Mouse (Mus musculus) midbrain, embryonic 14.5 days (tissue): Measurements from ENCODE around the gene Tmem52. TPM values are rescaled to one million over a fixed set of nuclear protein-coding genes. Genes with fewer than 3 reads are reported as not detected.

Source experiments
- ATAC-seq: fragments of 200-750 bp; cut with Nextera tagmentation; 2 replicates; pipeline ENCODE4 v1.8.0; 2017; ENCODE audit warnings: moderate number of reproducible peaks, moderate library complexity; ENCODE audit not compliant: low FRiP score, low TSS enrichment
- DNase-seq: peaks from one replicate; pipeline ENCODE4 v3.0.0-alpha.2; 2015
- H3K27ac ChIP-seq: fragments of 300-500 bp; sonication (generic); replicated peaks from 2 replicates; pipeline ENCODE4 v1.5.1; 2014; ENCODE audit warnings: mild to moderate bottlenecking, low read depth, low read length, moderate library complexity
- H3K27me3 ChIP-seq: fragments of 300-500 bp; sonication (generic); 2 replicates; pipeline ENCODE4 v1.6.1; 2014; ENCODE audit warnings: low read length, control low read depth, mixed read lengths; ENCODE audit not compliant: control insufficient read depth, insufficient read depth
- H3K36me3 ChIP-seq: fragments of 300-500 bp; sonication (generic); 2 replicates; pipeline ENCODE4 v1.6.1; 2014; ENCODE audit warnings: low read length, control low read depth; ENCODE audit not compliant: control insufficient read depth, insufficient read depth
- H3K4me1 ChIP-seq: fragments of 300-500 bp; sonication (generic); 2 replicates; pipeline ENCODE4 v1.6.1; 2014; ENCODE audit warnings: mild to moderate bottlenecking, antibody characterized with exemption, low read length, control low read depth; ENCODE audit not compliant: control insufficient read depth, insufficient read depth
- H3K4me2 ChIP-seq: fragments of 300-500 bp; sonication (generic); 2 replicates; pipeline ENCODE4 v1.6.1; 2014; ENCODE audit warnings: mild to moderate bottlenecking, low read length, moderate library complexity
- H3K4me3 ChIP-seq: fragments of 300-500 bp; sonication (generic); replicated peaks from 2 replicates; pipeline ENCODE4 v1.5.1; 2014; ENCODE audit warnings: low read depth, low read length
- H3K9ac ChIP-seq: fragments of 300-500 bp; sonication (generic); replicated peaks from 2 replicates; pipeline ENCODE4 v1.6.1; 2014; ENCODE audit warnings: mild to moderate bottlenecking, low read length, moderate library complexity
- H3K9me3 ChIP-seq: fragments of 300-500 bp; sonication (generic); 2 replicates; pipeline ENCODE4 v1.6.1; 2016; ENCODE audit warnings: low read length, control low read depth, mixed read lengths; ENCODE audit not compliant: control insufficient read depth
- WGBS: fragments of 180-500 bp; shearing (Covaris S2); extraction: QIAGEN DNeasy Blood & Tissue Kit; methylation state at CpG from one replicate; pipeline ENCODE4 v1.1.7; 2014; 5-methylcytosine and 5-hydroxymethylcytosine counted together
- polyA plus RNA-seq: library from polyadenylated mRNA; unstranded; fragments of >200 nt; fragmentation: Nextera tagmentation; extraction: Ambion mirVana; gene quantifications from 2 replicates; pipeline ENCODE4 v1.2.1, GENCODE M21; 2014

The Tmem52 gene
- polyA plus RNA-seq, 1 experiment from 2014 or later = 0.57 TPM

DNA sequence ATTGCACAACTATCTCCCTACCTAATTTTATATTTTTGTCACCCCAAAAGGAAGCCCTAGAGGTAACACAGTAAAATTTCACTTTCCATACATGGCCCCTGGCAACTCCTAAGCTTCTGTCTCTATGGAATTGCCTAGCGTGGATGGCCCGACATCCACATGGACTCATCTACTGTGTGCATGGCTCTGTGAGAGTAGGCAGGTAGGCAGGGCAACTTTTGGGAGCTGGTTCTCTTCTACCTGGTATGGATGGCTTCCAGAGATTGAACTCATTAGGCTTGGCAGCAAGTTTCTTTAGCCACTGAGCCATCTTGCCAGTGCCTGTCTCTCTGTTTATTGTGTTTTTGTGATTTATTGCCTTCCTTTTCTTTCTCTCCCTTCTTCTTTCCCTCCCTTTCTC lies 45.9 kb downstream of the Tmem52 start:
- no peaks in the 10 kb centered on the region for H3K4me1 ChIP-seq
- ATAC-seq (no peak), DNase-seq (no peak)
- 72% methylated on average over 2 of the region's 2 CpGs for WGBS
- peaks cover 8% of the 10 kb centered on the region; the same call in 1 of the 2 replicates for H3K36me3 ChIP-seq
- no peak overlapping the region for H3K4me2 ChIP-seq
- no peak overlapping the region for H3K9ac ChIP-seq
- H3K4me3 ChIP-seq = no peak overlapping the region
- no peaks in the 10 kb centered on the region for H3K9me3 ChIP-seq
- H3K27ac ChIP-seq = no peak overlapping the region
- no peaks in the 10 kb centered on the region for H3K27me3 ChIP-seq

DNA sequence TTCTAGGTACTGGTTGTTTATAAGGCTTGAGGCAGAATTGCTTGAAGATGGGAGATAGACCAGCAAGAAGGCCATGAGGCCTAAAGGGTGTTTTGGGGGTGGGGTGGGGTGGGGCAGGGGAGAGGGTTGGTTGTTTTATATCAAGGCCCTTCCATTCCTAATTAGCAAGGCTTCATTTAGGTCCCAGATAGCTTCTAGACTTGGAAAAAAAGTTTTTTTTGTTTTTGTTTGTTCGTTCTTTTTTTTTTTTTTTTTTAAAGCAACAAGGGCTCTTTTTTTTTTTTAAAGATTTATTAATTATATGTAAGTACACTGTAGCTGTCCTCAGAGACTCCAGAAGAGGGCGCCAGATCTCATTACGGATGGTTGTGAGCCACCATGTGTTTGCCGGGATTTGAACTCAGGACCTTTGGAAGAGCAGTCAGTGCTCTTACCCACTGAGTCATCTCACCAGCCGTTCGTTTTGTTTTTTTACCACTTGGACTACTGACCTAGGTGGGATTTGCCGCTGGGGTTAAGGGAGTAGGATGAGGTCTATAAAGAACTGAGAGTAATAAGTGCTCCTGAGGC lies 49.1 kb downstream of the Tmem52 start:
- ATAC-seq = no peak
- Histone ChIP-seq H3K9ac (no peak overlapping the region), H3K27ac (no peak overlapping the region), H3K4me1 (no peaks in the 10 kb centered on the region), H3K4me2 (no peak overlapping the region), H3K9me3 (no peaks in the 10 kb centered on the region), H3K36me3 (peaks cover 12% of the 10 kb centered on the region), H3K27me3 (no peaks in the 10 kb centered on the region), H3K4me3 (no peak overlapping the region)
- 87% methylated on average over 7 of the region's 7 CpGs for WGBS
- no peak for DNase-seq

Other genes starting within 250 kb of the Tmem52 start
- 14.3 and 15.4 TPM in 2 replicates for gene Ski, start 246.5 kb upstream of the Tmem52 start, polyA plus RNA-seq
- 74.1 and 85.6 TPM in 2 replicates for gene Faap20, start 219.3 kb upstream of the Tmem52 start, polyA plus RNA-seq
- gene Prkcz, start 107.8 kb upstream of the Tmem52 start, polyA plus RNA-seq = 65.4 and 68.5 TPM in 2 replicates
- 0.19 TPM in 1 of 2 replicates, not detected in the other for gene Gabrd, start 71.0 kb upstream of the Tmem52 start, polyA plus RNA-seq
- gene Cfap74, start 59.9 kb upstream of the Tmem52 start, polyA plus RNA-seq = 3.3 and 3.6 TPM in 2 replicates
- gene Gnb1, start 22.2 kb downstream of the Tmem52 start, polyA plus RNA-seq = 1,231 and 1,263 TPM in 2 replicates
- gene Nadk, start 93.3 kb downstream of the Tmem52 start, polyA plus RNA-seq = 70.4 and 95.1 TPM in 2 replicates
- gene Slc35e2, start 132.3 kb downstream of the Tmem52 start, polyA plus RNA-seq = 15.6 and 19.9 TPM in 2 replicates
- gene Cdk11b, start 155.7 kb downstream of the Tmem52 start, polyA plus RNA-seq = 49.4 and 49.9 TPM in 2 replicates
- not detected in 2 replicates for gene Gm10563, start 176.3 kb downstream of the Tmem52 start, polyA plus RNA-seq
- 2.5 and 3.9 TPM in 2 replicates for gene Mmp23, start 184.3 kb downstream of the Tmem52 start, polyA plus RNA-seq
- gene Mib2, start 200.1 kb downstream of the Tmem52 start, polyA plus RNA-seq = 39.6 and 40.8 TPM in 2 replicates
- 6.3 and 13.8 TPM in 2 replicates for gene Fndc10, start 225.2 kb downstream of the Tmem52 start, polyA plus RNA-seq
- gene Ssu72, start 235.7 kb downstream of the Tmem52 start, polyA plus RNA-seq = 162 and 177 TPM in 2 replicates